Mouse (Mus musculus): ENCODE measurements around the gene Tarsl2.

Gene Tarsl2

GRCm38 (mm10) chr7:65644643-65645351 is at the start of gene Tarsl2:
Gene Tarsl2, plus strand, starts transcription at chr7:65644898.
- peak; percentile 88 to 93 for DNase-seq (ENCODE audit: low spot score in 2 of 2)

- DNase-seq (ENCODE audit: low spot score in 2 of 2) = no peak
These were observed 38.6 kb upstream of the Tarsl2 start for GRCm38 (mm10) chr7:65606124-65606523.

- no peak for DNase-seq (ENCODE audit: low spot score in 2 of 2)
These were observed 37.7 kb upstream of the Tarsl2 start for GRCm38 (mm10) chr7:65607003-65607402.

- peak in 1 of 2 experiments; percentile 7 for DNase-seq (ENCODE audit: low spot score in 2 of 2)
These were observed 34.5 kb upstream of the Tarsl2 start for GRCm38 (mm10) chr7:65610171-65610570.

- DNase-seq (ENCODE audit: low spot score in 2 of 2) = no peak
These were observed 34.0 kb upstream of the Tarsl2 start for GRCm38 (mm10) chr7:65610673-65611072.

- DNase-seq (ENCODE audit: low spot score in 2 of 2) = no peak
These were observed 33.4 kb upstream of the Tarsl2 start for GRCm38 (mm10) chr7:65611298-65611697.

GRCm38 (mm10) chr7:65613723-65614122 is 31.0 kb upstream of the Tarsl2 start:
- DNase-seq (ENCODE audit: low spot score in 2 of 2) = no peak

GRCm38 (mm10) chr7:65618751-65619150 is 25.9 kb upstream of the Tarsl2 start:
- DNase-seq (ENCODE audit: low spot score in 2 of 2) = no peak

GRCm38 (mm10) chr7:65620746-65621145 is 24.0 kb upstream of the Tarsl2 start:
- DNase-seq (ENCODE audit: low spot score in 2 of 2) = no peak

GRCm38 (mm10) chr7:65623330-65623729 is 21.4 kb upstream of the Tarsl2 start:
- no peak for DNase-seq (ENCODE audit: low spot score in 2 of 2)

GRCm38 (mm10) chr7:65625528-65625927 is 19.2 kb upstream of the Tarsl2 start:
- no peak for DNase-seq (ENCODE audit: low spot score in 2 of 2)

GRCm38 (mm10) chr7:65629846-65630245 is 14.9 kb upstream of the Tarsl2 start:
- DNase-seq (ENCODE audit: low spot score in 2 of 2) = no peak

GRCm38 (mm10) chr7:65630661-65631060 is 14.0 kb upstream of the Tarsl2 start:
- DNase-seq (ENCODE audit: low spot score in 2 of 2) = no peak

- DNase-seq (ENCODE audit: low spot score in 2 of 2) = no peak
These were observed 8.9 kb upstream of the Tarsl2 start for GRCm38 (mm10) chr7:65635831-65636230.

GRCm38 (mm10) chr7:65636356-65636880 is 8.3 kb upstream of the Tarsl2 start:
- DNase-seq (ENCODE audit: low spot score in 2 of 2) = no peak

GRCm38 (mm10) chr7:65638170-65638770 is 6.4 kb upstream of the Tarsl2 start:
- no peak for DNase-seq (ENCODE audit: low spot score in 2 of 2)

GRCm38 (mm10) chr7:65639821-65640382 is 4.8 kb upstream of the Tarsl2 start:
- DNase-seq (ENCODE audit: low spot score in 2 of 2) = no peak

- DNase-seq (ENCODE audit: low spot score in 2 of 2) = no peak
These were observed 4.0 kb upstream of the Tarsl2 start for GRCm38 (mm10) chr7:65640672-65641071.

GRCm38 (mm10) chr7:65642371-65643304 is 2.1 kb upstream of the Tarsl2 start:
- DNase-seq (ENCODE audit: low spot score in 2 of 2) = no peak

GRCm38 (mm10) chr7:65643861-65644421 is 757 bp upstream of the Tarsl2 start:
- DNase-seq (ENCODE audit: low spot score in 2 of 2) = no peak

GRCm38 (mm10) chr7:65645996-65646395 is 1.3 kb downstream of the Tarsl2 start:
- no peak for DNase-seq (ENCODE audit: low spot score in 2 of 2)
